In the genomic region with DNA sequence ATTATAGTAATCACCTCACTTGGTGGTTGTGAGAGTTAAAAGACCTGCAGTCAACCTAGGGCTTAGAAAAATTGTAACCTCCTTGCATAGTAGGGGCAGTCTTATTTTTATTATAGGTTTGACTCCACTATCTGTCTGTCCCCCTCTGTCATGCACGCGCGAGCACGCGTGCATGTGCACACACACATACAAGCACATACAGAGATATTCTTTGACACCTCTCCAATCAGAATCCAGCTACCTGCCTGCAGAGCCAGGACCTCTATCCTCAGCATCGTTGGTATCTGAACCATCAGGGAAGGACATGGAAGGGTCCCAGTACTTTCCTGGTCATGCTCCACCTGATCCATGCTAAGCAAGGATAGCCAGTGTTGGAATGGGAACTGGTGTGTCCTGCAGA, we compare ENCODE assay signal across 10 mouse cellular contexts. TPM values are rescaled to one million over a fixed set of nuclear protein-coding genes. Genes with fewer than 3 reads are reported as not detected.
DNase-seq lines count a peak whose midpoint lies in the region; ATAC-seq and TF ChIP-seq lines count a peak whose summit lies in the region.
"Had no signal": no experiment of that assay in that cellular context is flagged by ENCODE, and none has a peak within 500 bp of the region (broad histone marks: within the 10 kb centered on the region; RNA-seq: fewer than 3 reads in every experiment).

No protein-coding gene starts in this region.

- no peak overlapping the region for H3K27ac ChIP-seq in kidney, embryonic 14.5 days (ENCODE audit: low read depth, low read length)
- no peak overlapping the region for H3K27ac ChIP-seq in CH12.LX (ENCODE audit: insufficient read depth, low read depth)
- H3K27ac ChIP-seq in embryonic facial prominence, embryonic 10.5 days (replicated peaks), result no peak overlapping the region
- no peak overlapping the region for H3K27ac ChIP-seq in liver, embryonic 11.5 days (ENCODE audit: low read depth, low read length)
- no peak overlapping the region for H3K27ac ChIP-seq in thymus, adult 2 months (ENCODE audit: control insufficient read depth, insufficient read depth, low read length)

- TF ChIP-seq CTCF in CH12.LX (conservative IDR thresholded peaks at IDR 0.05 in 1 of 2, IDR thresholded peaks at IDR 0.05 in 1 of 2; ENCODE audit: low read depth in 2 of 2, low read length in 2 of 2), result no peak
- TF ChIP-seq CTCF in thymus, adult 2 months (IDR thresholded peaks at IDR 0.05; ENCODE audit: borderline replicate concordance, control insufficient read depth, extremely low read depth, insufficient read depth, low read length, poor library complexity), result no peak

- peak overlapping the region; percentile 43 for H3K4me3 ChIP-seq in kidney, embryonic 14.5 days (ENCODE audit: low read length)
- H3K4me3 ChIP-seq in CH12.LX (replicated peaks in 1 of 3; ENCODE audit: low read depth in 2 of 3, low read length in 2 of 3, poor library complexity in 1 of 3), result peak overlapping the region; percentile 58 to 72 (median 63)
- H3K4me3 ChIP-seq in embryonic facial prominence, embryonic 10.5 days, result peak overlapping the region; percentile 65; the same call in 1 of the 2 replicates
- peak overlapping the region; percentile 55 for H3K4me3 ChIP-seq in liver, embryonic 11.5 days (ENCODE audit: low read depth, low read length)
- no peak overlapping the region for H3K4me3 ChIP-seq in thymus, adult 2 months (ENCODE audit: control insufficient read depth, insufficient read depth, low read length)

- H3K36me3 ChIP-seq in kidney, embryonic 14.5 days (ENCODE audit: control insufficient read depth, insufficient read depth, low read length), result peaks cover 4% of the 10 kb centered on the region; the same call in 1 of the 2 replicates
- peaks cover 12 to 22% of the 10 kb centered on the region in 2 experiments for H3K36me3 ChIP-seq in CH12.LX (replicated peaks in 1 of 2; ENCODE audit: control insufficient read depth in 1 of 2, insufficient read depth in 1 of 2, low read length in 1 of 2)
- H3K36me3 ChIP-seq in embryonic facial prominence, embryonic 10.5 days (replicated peaks), result no peaks in the 10 kb centered on the region
- H3K36me3 ChIP-seq in liver, embryonic 11.5 days (ENCODE audit: control insufficient read depth, insufficient read depth, low read length), result no peaks in the 10 kb centered on the region
- H3K36me3 ChIP-seq in thymus, adult 2 months (ENCODE audit: control insufficient read depth, insufficient read depth, low read length), result no peaks in the 10 kb centered on the region

- DNase-seq in kidney, postnatal 14 days, result no peak
- no peak for DNase-seq in CH12.LX (ENCODE audit: extremely low read depth)
- DNase-seq in embryonic facial prominence, embryonic 10.5 days (ENCODE audit: low spot score), result no peak
- DNase-seq in liver, embryonic 11.5 days (ENCODE audit: low spot score), result no peak
- no peak for DNase-seq in thymus, adult 2 months
- no peak for DNase-seq in right cerebral cortex, postnatal 36 days (ENCODE audit: low spot score in 2 of 2)
- DNase-seq: adrenal gland, postnatal 14 days; cerebellum, postnatal 10 days had no signal

- TF ChIP-seq EP300 in CH12.LX (IDR thresholded peaks at IDR 0.05; ENCODE audit: low read length), result no peak

- H3K79me2 ChIP-seq in CH12.LX (replicated peaks; ENCODE audit: control insufficient read depth, extremely low read depth, insufficient read depth, poor library complexity, severe bottlenecking), result no peaks in the 10 kb centered on the region

- peak overlapping the region; percentile 86 for H3K4me2 ChIP-seq in kidney, embryonic 14.5 days (replicated peaks; ENCODE audit: low read depth, low read length)
- H3K4me2 ChIP-seq in CH12.LX (ENCODE audit: insufficient read depth, low read depth, poor library complexity, severe bottlenecking), result peak overlapping the region; percentile 21; the same call in 1 of the 2 replicates
- H3K4me2 ChIP-seq in liver, embryonic 11.5 days, result peak overlapping the region; percentile 78

- TF ChIP-seq RAD21 in CH12.LX (IDR thresholded peaks at IDR 0.05; ENCODE audit: low read depth, low read length), result no peak

- in situ Hi-C loops in CH12.LX (cut with MboI; ENCODE audit: low pct_ligation_motif_present, low pct_unique_long_range_greater_than_20kb, low sequenced_read_pairs), result no loop called here

- WGBS in kidney, embryonic 14.5 days, result 91% methylated on average over 6 of the region's 6 CpGs
- WGBS in embryonic facial prominence, embryonic 10.5 days, result 94% methylated on average over 6 of the region's 6 CpGs
- 94% methylated on average over 6 of the region's 6 CpGs for WGBS in liver, embryonic 11.5 days
- WGBS in thymus, adult 2 months, result 94% methylated on average over 6 of the region's 6 CpGs

- H3K9ac ChIP-seq in kidney, embryonic 14.5 days (ENCODE audit: low read depth, low read length), result no peak overlapping the region; the same call in 1 of the 2 replicates
- peak overlapping the region; percentile 51; the same call in 1 of the 2 replicates for H3K9ac ChIP-seq in CH12.LX (ENCODE audit: insufficient read depth, low read depth)
- H3K9ac ChIP-seq in liver, embryonic 11.5 days (ENCODE audit: low read depth, low read length), result no peak overlapping the region

- peaks cover 39% of the 10 kb centered on the region for H3K4me1 ChIP-seq in kidney, embryonic 14.5 days (ENCODE audit: control insufficient read depth, insufficient read depth, low read length)
- peaks cover 38 to 87% of the 10 kb centered on the region in 2 experiments for H3K4me1 ChIP-seq in CH12.LX (ENCODE audit: control insufficient read depth in 1 of 2, insufficient read depth in 2 of 2)
- H3K4me1 ChIP-seq in embryonic facial prominence, embryonic 10.5 days, result peaks cover 49% of the 10 kb centered on the region
- peaks cover 9% of the 10 kb centered on the region for H3K4me1 ChIP-seq in liver, embryonic 11.5 days (replicated peaks; ENCODE audit: control insufficient read depth, insufficient read depth, low read length)
- H3K4me1 ChIP-seq in thymus, adult 2 months (replicated peaks; ENCODE audit: control insufficient read depth, insufficient read depth, low read length), result peaks cover 42% of the 10 kb centered on the region

- no peak for ATAC-seq in kidney, embryonic 14.5 days (ENCODE audit: low FRiP score, low TSS enrichment)
- ATAC-seq in liver, embryonic 11.5 days (replicated peaks; ENCODE audit: low FRiP score), result no peak

- TF ChIP-seq POLR2A in CH12.LX (IDR thresholded peaks at IDR 0.05; ENCODE audit: low read depth, low read length), result no peak
- TF ChIP-seq POLR2A in thymus, adult 2 months (IDR thresholded peaks at IDR 0.05; ENCODE audit: control insufficient read depth, extremely low read depth, insufficient read depth, low read length, poor library complexity), result no peak

- H3K27me3 ChIP-seq in kidney, embryonic 14.5 days (ENCODE audit: control insufficient read depth, insufficient read depth, low read length), result no peaks in the 10 kb centered on the region
- H3K27me3 ChIP-seq in CH12.LX (replicated peaks), result no peaks in the 10 kb centered on the region
- peaks cover 45% of the 10 kb centered on the region for H3K27me3 ChIP-seq in embryonic facial prominence, embryonic 10.5 days (replicated peaks; ENCODE audit: low read depth, poor library complexity, severe bottlenecking)
- peaks cover 22% of the 10 kb centered on the region for H3K27me3 ChIP-seq in liver, embryonic 11.5 days (replicated peaks; ENCODE audit: control insufficient read depth, insufficient read depth, low read length)
- no peaks in the 10 kb centered on the region for H3K27me3 ChIP-seq in thymus, adult 2 months (ENCODE audit: control insufficient read depth, insufficient read depth, low read length)

- dilution Hi-C loops in CH12.LX (cut with MboI; ENCODE audit: extremely low pct_ligation_motif_present, extremely low pct_unique_long_range_greater_than_20kb, low sequenced_read_pairs), result no loop called here

- no peaks in the 10 kb centered on the region for H3K9me3 ChIP-seq in kidney, embryonic 14.5 days (ENCODE audit: control insufficient read depth, low read length)
- H3K9me3 ChIP-seq in CH12.LX (replicated peaks; ENCODE audit: low read length), result no peaks in the 10 kb centered on the region
- H3K9me3 ChIP-seq in embryonic facial prominence, embryonic 10.5 days, result no peaks in the 10 kb centered on the region
- H3K9me3 ChIP-seq in liver, embryonic 11.5 days (ENCODE audit: control insufficient read depth, low read length), result no peaks in the 10 kb centered on the region

TF ChIP-seq in CH12.LX, 34 proteins besides CTCF, POLR2A, EP300 and RAD21:
- TF ChIP-seq MAX (IDR thresholded peaks at IDR 0.05; ENCODE audit: low read length) (0 out of 2 replicates have a peak, but pooled peaks have one; percentile 16), ELF1 (IDR thresholded peaks at IDR 0.05; ENCODE audit: low read depth, low read length) (no peak)

RNA-seq across cellular contexts. Expression of a gene that starts 1.8 kb away (rescaled TPM):
- 9.5 and 13.7 TPM in 2 replicates for polyA plus RNA-seq in kidney, embryonic 14.5 days (2014; fragmentation: Nextera tagmentation; extraction: Ambion mirVana)
- total RNA-seq in CH12.LX (2012; rRNA removed) (5.3 and 5.4 TPM in 2 replicates), CH12.LX (2014; rRNA removed) (1.6 and 2.3 TPM in 2 replicates)
- 18.0 and 23.7 TPM in 2 replicates for polyA plus RNA-seq in CH12.LX (2012; ENCODE audit: insufficient read length, low read depth)
- 3.6 and 3.7 TPM in 2 replicates for polyA plus RNA-seq in embryonic facial prominence, embryonic 10.5 days (2016; fragmentation: Nextera tagmentation; extraction: Ambion mirVana)
- polyA plus RNA-seq in liver, embryonic 11.5 days (2014; fragmentation: Nextera tagmentation; extraction: Ambion mirVana), result 17.1 and 21.0 TPM in 2 replicates
- polyA plus RNA-seq in thymus, adult 2 months (2012; rRNA removed), result 6.2 and 7.2 TPM in 2 replicates

RNA-seq across cellular contexts. Expression of a gene that starts 50.7 kb away (rescaled TPM):
- not detected in 2 replicates for polyA plus RNA-seq in kidney, embryonic 14.5 days (2014; fragmentation: Nextera tagmentation; extraction: Ambion mirVana)
- total RNA-seq in CH12.LX (2012; rRNA removed), result not detected in 2 replicates
- not detected in 2 replicates for total RNA-seq in CH12.LX (2014; rRNA removed)
- not detected in 2 replicates for polyA plus RNA-seq in CH12.LX (2012; ENCODE audit: insufficient read length, low read depth)
- polyA plus RNA-seq in embryonic facial prominence, embryonic 10.5 days (2016; fragmentation: Nextera tagmentation; extraction: Ambion mirVana), result not detected in 2 replicates
- not detected in 2 replicates for polyA plus RNA-seq in liver, embryonic 11.5 days (2014; fragmentation: Nextera tagmentation; extraction: Ambion mirVana)
- 0.14 and 0.22 TPM in 2 replicates for polyA plus RNA-seq in thymus, adult 2 months (2012; rRNA removed)
- total RNA-seq: adrenal gland, postnatal 14 days; layer of hippocampus, adult 18-20 months had no signal

Comparison
In these comparisons a context has a peak if more than half of its experiments do, and no peak if none do; other contexts are left out.
1. H3K4me2 ChIP-seq: peak in every context shown above with its lines; median percentile 86 in kidney, embryonic 14.5 days; 78 in liver, embryonic 11.5 days; 21 in CH12.LX.